Mouse (Mus musculus) erythroid progenitor cell, adult 5-6 weeks (primary cell): Measurements from ENCODE around the gene Phf23. TPM values are rescaled to one million over a fixed set of nuclear protein-coding genes. Genes with fewer than 3 reads are reported as not detected.

Experiments
- ATAC-seq: replicated peaks from 2 replicates; pipeline ENCODE4 v1.8.0; 2016; ENCODE audit warnings: moderate number of reproducible peaks, mild to moderate bottlenecking, moderate TSS enrichment, inconsistent platforms; ENCODE audit not compliant: poor library complexity, low FRiP score, severe bottlenecking
- total RNA-seq, 2 experiments: library from RNA; stranded (forward) in 1 of 2; stranded (reverse) in 1 of 2; fragments of 150-400 nt in 1 of 2; fragments of 186-747, 209-891 nt in 1 of 2; gene quantifications; 2 replicates each; pipeline versions ENCODE4 v1.2.3 to v1.2.4; 2015 to 2017; ENCODE audit warnings: low replicate concordance in 2 of 2

Phf23 gene
- total RNA-seq, 2 experiments from 2014 or later, result 21.4 to 22.2 TPM

DNA sequence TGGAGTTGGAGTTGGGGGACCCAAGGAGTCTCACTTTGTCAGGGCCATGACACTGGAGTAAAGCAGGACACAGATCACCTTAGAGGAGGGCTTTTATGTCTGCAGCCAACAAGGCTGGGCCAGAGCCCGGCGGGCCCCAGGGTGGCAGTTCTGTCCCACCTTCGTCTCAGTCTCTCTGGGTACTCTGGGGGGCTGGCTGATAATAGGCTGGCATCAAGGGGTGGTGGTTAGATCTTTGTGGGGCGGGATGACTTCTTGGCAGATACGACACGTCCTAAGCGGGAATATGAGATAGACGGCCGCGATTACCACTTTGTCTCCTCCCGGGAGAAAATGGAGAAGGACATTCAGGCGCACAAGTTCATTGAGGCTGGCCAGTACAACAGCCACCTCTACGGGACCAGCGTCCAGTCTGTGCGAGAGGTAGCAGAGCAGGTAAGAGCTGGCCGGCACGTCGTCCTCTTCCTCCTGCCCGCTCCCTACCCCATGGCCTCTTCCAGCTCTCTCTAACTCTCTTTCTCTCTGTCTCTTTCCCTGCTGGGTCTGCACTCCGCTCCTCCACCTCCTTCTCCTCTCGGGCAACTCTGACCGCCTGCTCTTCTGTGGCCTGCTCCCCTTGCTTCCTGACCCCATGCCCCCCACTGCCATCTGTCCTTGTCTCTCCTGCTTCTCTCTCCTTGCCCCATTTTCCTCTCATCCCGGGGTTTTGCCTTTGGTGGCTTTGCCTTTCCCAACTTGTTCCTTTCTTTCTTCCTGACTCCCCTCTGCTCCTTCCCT is 46.9 kb downstream of the Phf23 start:
- no peak for ATAC-seq

DNA sequence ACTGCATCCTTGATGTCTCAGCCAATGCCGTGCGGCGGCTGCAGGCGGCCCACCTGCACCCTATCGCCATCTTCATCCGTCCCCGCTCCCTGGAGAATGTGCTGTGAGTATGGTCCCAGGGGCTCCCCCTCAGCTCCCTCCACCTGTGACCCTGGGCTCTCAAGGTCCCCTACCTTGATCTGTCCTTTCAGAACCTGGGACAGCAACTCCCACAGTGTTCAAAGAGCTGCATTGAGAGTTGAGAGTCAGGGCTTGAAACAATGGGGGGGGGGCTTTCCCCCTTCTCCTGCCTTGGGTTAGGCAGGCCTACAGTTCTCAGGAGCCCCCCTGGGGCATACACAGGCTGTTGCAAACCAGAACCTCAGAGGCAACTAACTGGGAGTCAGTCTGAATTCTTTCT is 48.1 kb downstream of the Phf23 start:
- no peak for ATAC-seq

DNA sequence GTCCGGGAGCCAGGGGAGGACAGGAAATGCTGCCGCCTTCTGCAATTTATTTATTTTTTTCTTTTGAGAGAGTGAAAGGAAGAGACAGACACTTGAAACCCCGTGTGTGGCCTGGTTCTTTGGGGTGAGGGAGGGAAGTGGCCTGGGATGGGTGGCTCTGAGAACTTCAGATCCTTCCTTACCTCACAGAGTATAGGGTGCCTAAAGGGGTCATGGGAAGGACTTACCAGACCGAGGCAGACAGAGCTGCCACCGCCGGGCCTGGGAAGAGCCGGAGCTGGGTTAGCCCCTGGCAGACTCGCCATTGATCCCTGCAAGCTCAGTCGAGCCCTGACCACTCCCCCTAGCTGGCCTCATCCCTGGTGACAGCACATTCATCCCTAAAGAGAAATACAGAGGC is 49.9 kb downstream of the Phf23 start:
- ATAC-seq, result no peak

DNA sequence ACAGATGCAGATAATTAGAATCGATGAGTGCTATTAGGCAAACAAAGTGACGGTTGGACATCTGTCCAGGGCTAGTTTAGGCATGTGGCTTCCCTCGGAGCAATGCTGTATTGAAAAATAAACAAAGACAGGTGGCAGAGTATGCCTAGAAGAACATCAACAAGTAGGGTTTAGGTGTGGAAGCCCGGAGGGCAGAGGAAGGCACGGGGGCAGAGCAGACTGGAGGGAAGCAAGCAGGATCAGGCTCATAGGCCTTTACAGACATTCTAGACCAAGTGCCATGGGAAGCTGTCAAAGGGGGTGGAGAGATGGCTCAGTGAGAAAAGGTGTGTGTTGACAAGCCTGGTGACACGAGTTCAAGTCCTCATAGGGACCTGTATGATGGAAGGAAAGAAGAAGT is 53.8 kb downstream of the Phf23 start:
- no peak for ATAC-seq

Other genes starting within 250 kb of the Phf23 start
Only the 30 nearest of the 39 such genes appear.
- not detected in 2 replicates for gene Chrnb1, start 199.8 kb upstream of the Phf23 start, total RNA-seq (2015; ENCODE audit: low replicate concordance)
- 0.77 TPM in 1 of 2 replicates, not detected in the other for gene Chrnb1, start 199.8 kb upstream of the Phf23 start, total RNA-seq (2017; ENCODE audit: low replicate concordance)
- gene Fgf11, start 193.9 kb upstream of the Phf23 start, total RNA-seq (2015; ENCODE audit: low replicate concordance), result not detected in 2 replicates
- gene Fgf11, start 193.9 kb upstream of the Phf23 start, total RNA-seq (2017; ENCODE audit: low replicate concordance), result not detected in 2 replicates
- gene Tmem102, start 190.2 kb upstream of the Phf23 start, total RNA-seq (2015; ENCODE audit: low replicate concordance), result not detected in 2 replicates
- gene Tmem102, start 190.2 kb upstream of the Phf23 start, total RNA-seq (2017; ENCODE audit: low replicate concordance), result not detected in 2 replicates
- gene Gm39566, start 180.5 kb upstream of the Phf23 start, total RNA-seq (2015; ENCODE audit: low replicate concordance), result not detected in 2 replicates
- gene Gm39566, start 180.5 kb upstream of the Phf23 start, total RNA-seq (2017; ENCODE audit: low replicate concordance), result not detected in 2 replicates
- gene Spem2, start 177.3 kb upstream of the Phf23 start, total RNA-seq (2015; ENCODE audit: low replicate concordance), result not detected in 2 replicates
- not detected in 2 replicates for gene Spem2, start 177.3 kb upstream of the Phf23 start, total RNA-seq (2017; ENCODE audit: low replicate concordance)
- gene Spem1, start 173.6 kb upstream of the Phf23 start, total RNA-seq (2015; ENCODE audit: low replicate concordance), result not detected in 2 replicates
- gene Spem1, start 173.6 kb upstream of the Phf23 start, total RNA-seq (2017; ENCODE audit: low replicate concordance), result not detected in 2 replicates
- gene Nlgn2, start 158.0 kb upstream of the Phf23 start, total RNA-seq (2015; ENCODE audit: low replicate concordance), result 0.72 and 0.84 TPM in 2 replicates
- gene Nlgn2, start 158.0 kb upstream of the Phf23 start, total RNA-seq (2017; ENCODE audit: low replicate concordance), result 0.08 and 0.26 TPM in 2 replicates
- 258 and 276 TPM in 2 replicates for gene Tmem256, start 157.3 kb upstream of the Phf23 start, total RNA-seq (2015; ENCODE audit: low replicate concordance)
- gene Tmem256, start 157.3 kb upstream of the Phf23 start, total RNA-seq (2017; ENCODE audit: low replicate concordance), result 123 and 303 TPM in 2 replicates
- gene Plscr3, start 149.4 kb upstream of the Phf23 start, total RNA-seq (2015; ENCODE audit: low replicate concordance), result 24.9 and 26.0 TPM in 2 replicates
- gene Plscr3, start 149.4 kb upstream of the Phf23 start, total RNA-seq (2017; ENCODE audit: low replicate concordance), result 15.1 and 27.7 TPM in 2 replicates
- 5.9 and 6.8 TPM in 2 replicates for gene Tnk1, start 137.0 kb upstream of the Phf23 start, total RNA-seq (2015; ENCODE audit: low replicate concordance)
- 7.3 and 8.1 TPM in 2 replicates for gene Tnk1, start 137.0 kb upstream of the Phf23 start, total RNA-seq (2017; ENCODE audit: low replicate concordance)
- not detected in 2 replicates for gene Tmem95, start 117.8 kb upstream of the Phf23 start, total RNA-seq (2015; ENCODE audit: low replicate concordance)
- not detected in 2 replicates for gene Tmem95, start 117.8 kb upstream of the Phf23 start, total RNA-seq (2017; ENCODE audit: low replicate concordance)
- 0.72 and 0.84 TPM in 2 replicates for gene Kctd11, start 114.4 kb upstream of the Phf23 start, total RNA-seq (2015; ENCODE audit: low replicate concordance)
- 0.13 TPM in 1 of 2 replicates, not detected in the other for gene Kctd11, start 114.4 kb upstream of the Phf23 start, total RNA-seq (2017; ENCODE audit: low replicate concordance)
- gene Acap1, start 100.2 kb upstream of the Phf23 start, total RNA-seq (2015; ENCODE audit: low replicate concordance), result 9.4 and 12.6 TPM in 2 replicates
- gene Acap1, start 100.2 kb upstream of the Phf23 start, total RNA-seq (2017; ENCODE audit: low replicate concordance), result 8.5 and 11.6 TPM in 2 replicates
- gene 2810408A11Rik, start 94.8 kb upstream of the Phf23 start, total RNA-seq (2015; ENCODE audit: low replicate concordance), result 2.5 TPM in 1 of 2 replicates, not detected in the other
- gene 2810408A11Rik, start 94.8 kb upstream of the Phf23 start, total RNA-seq (2017; ENCODE audit: low replicate concordance), result 0.51 TPM in 1 of 2 replicates, not detected in the other
- gene Neurl4, start 94.7 kb upstream of the Phf23 start, total RNA-seq (2015; ENCODE audit: low replicate concordance), result 8.6 and 8.8 TPM in 2 replicates
- gene Neurl4, start 94.7 kb upstream of the Phf23 start, total RNA-seq (2017; ENCODE audit: low replicate concordance), result 23.2 and 59.7 TPM in 2 replicates
- gene Gps2, start 81.9 kb upstream of the Phf23 start, total RNA-seq (2015; ENCODE audit: low replicate concordance), result 268 and 359 TPM in 2 replicates
- 130 and 161 TPM in 2 replicates for gene Gps2, start 81.9 kb upstream of the Phf23 start, total RNA-seq (2017; ENCODE audit: low replicate concordance)
- 394 and 471 TPM in 2 replicates for gene Eif5a, start 73.8 kb upstream of the Phf23 start, total RNA-seq (2015; ENCODE audit: low replicate concordance)
- 246 and 254 TPM in 2 replicates for gene Eif5a, start 73.8 kb upstream of the Phf23 start, total RNA-seq (2017; ENCODE audit: low replicate concordance)
- gene Ybx2, start 60.0 kb upstream of the Phf23 start, total RNA-seq (2015; ENCODE audit: low replicate concordance), result not detected in 2 replicates
- 3.9 TPM in 1 of 2 replicates, not detected in the other for gene Ybx2, start 60.0 kb upstream of the Phf23 start, total RNA-seq (2017; ENCODE audit: low replicate concordance)
- 94.7 and 103 TPM in 2 replicates for gene Slc2a4, start 47.6 kb upstream of the Phf23 start, total RNA-seq (2015; ENCODE audit: low replicate concordance)
- gene Slc2a4, start 47.6 kb upstream of the Phf23 start, total RNA-seq (2017; ENCODE audit: low replicate concordance), result 246 and 613 TPM in 2 replicates
- not detected in 2 replicates for gene Cldn7, start 31.0 kb upstream of the Phf23 start, total RNA-seq (2015; ENCODE audit: low replicate concordance)
- gene Cldn7, start 31.0 kb upstream of the Phf23 start, total RNA-seq (2017; ENCODE audit: low replicate concordance), result not detected in 2 replicates
- gene Ctdnep1, start 14.6 kb upstream of the Phf23 start, total RNA-seq (2015; ENCODE audit: low replicate concordance), result 49.4 and 83.4 TPM in 2 replicates
- gene Ctdnep1, start 14.6 kb upstream of the Phf23 start, total RNA-seq (2017; ENCODE audit: low replicate concordance), result 17.1 and 20.9 TPM in 2 replicates
- 45.0 and 50.7 TPM in 2 replicates for gene Elp5, start 13.3 kb upstream of the Phf23 start, total RNA-seq (2015; ENCODE audit: low replicate concordance)
- gene Elp5, start 13.3 kb upstream of the Phf23 start, total RNA-seq (2017; ENCODE audit: low replicate concordance), result 25.3 and 45.8 TPM in 2 replicates
- 393 and 394 TPM in 2 replicates for gene Gabarap, start 4.6 kb upstream of the Phf23 start, total RNA-seq (2015; ENCODE audit: low replicate concordance)
- 161 and 239 TPM in 2 replicates for gene Gabarap, start 4.6 kb upstream of the Phf23 start, total RNA-seq (2017; ENCODE audit: low replicate concordance)
- gene Dvl2, start 4.8 kb downstream of the Phf23 start, total RNA-seq (2015; ENCODE audit: low replicate concordance), result 2.9 and 4.3 TPM in 2 replicates
- gene Dvl2, start 4.8 kb downstream of the Phf23 start, total RNA-seq (2017; ENCODE audit: low replicate concordance), result 0.30 and 2.4 TPM in 2 replicates
- 24.9 and 52.8 TPM in 2 replicates for gene Acadvl, start 19.6 kb downstream of the Phf23 start, total RNA-seq (2015; ENCODE audit: low replicate concordance)
- 20.7 and 23.4 TPM in 2 replicates for gene Acadvl, start 19.6 kb downstream of the Phf23 start, total RNA-seq (2017; ENCODE audit: low replicate concordance)
- not detected in 2 replicates for gene Dlg4, start 21.2 kb downstream of the Phf23 start, total RNA-seq (2015; ENCODE audit: low replicate concordance)
- 1.1 and 2.7 TPM in 2 replicates for gene Dlg4, start 21.2 kb downstream of the Phf23 start, total RNA-seq (2017; ENCODE audit: low replicate concordance)
- gene Asgr1, start 58.3 kb downstream of the Phf23 start, total RNA-seq (2015; ENCODE audit: low replicate concordance), result not detected in 2 replicates
- not detected in 2 replicates for gene Asgr1, start 58.3 kb downstream of the Phf23 start, total RNA-seq (2017; ENCODE audit: low replicate concordance)
- not detected in 2 replicates for gene Asgr2, start 96.9 kb downstream of the Phf23 start, total RNA-seq (2015; ENCODE audit: low replicate concordance)
- gene Asgr2, start 96.9 kb downstream of the Phf23 start, total RNA-seq (2017; ENCODE audit: low replicate concordance), result not detected in 2 replicates
- gene Mgl2, start 134.6 kb downstream of the Phf23 start, total RNA-seq (2015; ENCODE audit: low replicate concordance), result 4.2 and 5.0 TPM in 2 replicates
- gene Mgl2, start 134.6 kb downstream of the Phf23 start, total RNA-seq (2017; ENCODE audit: low replicate concordance), result 8.0 and 12.5 TPM in 2 replicates
- 1.3 and 11.2 TPM in 2 replicates for gene Clec10a, start 160.4 kb downstream of the Phf23 start, total RNA-seq (2015; ENCODE audit: low replicate concordance)
- gene Clec10a, start 160.4 kb downstream of the Phf23 start, total RNA-seq (2017; ENCODE audit: low replicate concordance), result 0.77 and 2.6 TPM in 2 replicates